Mouse (Mus musculus) stomach, embryonic 16.5 days (tissue): Measurements from ENCODE around the gene Creb3. TPM values are rescaled to one million over a fixed set of nuclear protein-coding genes. Genes with fewer than 3 reads are reported as not detected.

Experiments
- ATAC-seq: fragments of 200-750 bp; cut with Nextera tagmentation; 2 replicates; pipeline ENCODE4 v1.8.0; 2017; ENCODE audit warnings: moderate number of reproducible peaks, moderate TSS enrichment; ENCODE audit not compliant: insufficient read depth, low FRiP score
- H3K27ac ChIP-seq: fragments of 300-500 bp; sonication (generic); 2 replicates; pipeline ENCODE4 v1.5.1; 2014; ENCODE audit warnings: low read length
- H3K27me3 ChIP-seq: fragments of 300-500 bp; sonication (generic); 2 replicates; pipeline ENCODE4 v1.6.1; 2014; ENCODE audit warnings: low read length, control low read depth, mixed read lengths; ENCODE audit not compliant: control insufficient read depth, insufficient read depth
- H3K36me3 ChIP-seq: fragments of 300-500 bp; sonication (generic); 2 replicates; pipeline ENCODE4 v1.6.1; 2014; ENCODE audit warnings: low read length; ENCODE audit not compliant: control insufficient read depth, insufficient read depth
- H3K4me1 ChIP-seq: fragments of 300-500 bp; sonication (generic); 2 replicates; pipeline ENCODE4 v1.6.1; 2014; ENCODE audit warnings: low read length, control low read depth, mixed read lengths; ENCODE audit not compliant: control insufficient read depth, insufficient read depth
- H3K4me2 ChIP-seq: fragments of 300-500 bp; sonication (generic); 2 replicates; pipeline ENCODE4 v1.6.1; 2014; ENCODE audit warnings: low read depth, low read length, mixed read lengths
- H3K4me3 ChIP-seq: fragments of 300-500 bp; sonication (generic); replicated peaks from 2 replicates; pipeline ENCODE4 v1.5.1; 2014; ENCODE audit warnings: mild to moderate bottlenecking, low read length
- H3K9ac ChIP-seq: fragments of 300-500 bp; sonication (generic); 2 replicates; pipeline ENCODE4 v1.6.1; 2014; ENCODE audit warnings: low read length
- H3K9me3 ChIP-seq: fragments of 300-500 bp; sonication (generic); replicated peaks from 2 replicates; pipeline ENCODE4 v1.6.1; 2016; ENCODE audit warnings: low read length, control low read depth; ENCODE audit not compliant: control insufficient read depth
- WGBS: fragments of 180-500 bp; shearing (Covaris S2); extraction: QIAGEN DNeasy Blood & Tissue Kit; methylation state at CpG from one replicate; pipeline ENCODE4 v1.1.7; 2014; 5-methylcytosine and 5-hydroxymethylcytosine counted together
- polyA plus RNA-seq: library from polyadenylated mRNA; unstranded; fragments of >200 nt; fragmentation: Nextera tagmentation; extraction: Ambion mirVana; gene quantifications from 2 replicates; pipeline ENCODE4 v1.2.1, GENCODE M21; 2015

Creb3 gene
- polyA plus RNA-seq, 1 experiment from 2014 or later, result 71.4 TPM

DNA sequence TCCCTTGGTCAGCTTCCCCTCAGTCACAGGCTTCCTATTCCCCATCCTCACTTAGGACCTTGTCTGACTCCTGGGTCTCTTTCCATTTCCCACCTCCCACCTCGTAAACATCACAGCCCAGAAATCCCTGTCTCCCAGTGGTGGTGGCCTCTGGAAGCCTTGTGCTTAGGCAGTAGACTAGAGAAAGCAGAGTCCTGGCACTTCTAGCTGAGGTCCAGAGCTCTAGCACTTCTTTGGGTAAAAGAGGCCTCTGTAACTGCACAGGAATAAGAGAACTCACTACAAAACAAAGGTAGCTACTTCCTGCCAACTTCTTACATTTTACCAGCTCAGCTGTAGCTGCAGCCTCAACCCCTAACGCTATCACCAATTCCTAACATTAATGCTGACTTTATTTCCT lies 1.2 kb upstream of the Creb3 start:
- no peak for ATAC-seq
- peaks cover 50% of the 10 kb centered on the region for H3K4me1 ChIP-seq
- 25% methylated on average over 2 of the region's 2 CpGs for WGBS

DNA sequence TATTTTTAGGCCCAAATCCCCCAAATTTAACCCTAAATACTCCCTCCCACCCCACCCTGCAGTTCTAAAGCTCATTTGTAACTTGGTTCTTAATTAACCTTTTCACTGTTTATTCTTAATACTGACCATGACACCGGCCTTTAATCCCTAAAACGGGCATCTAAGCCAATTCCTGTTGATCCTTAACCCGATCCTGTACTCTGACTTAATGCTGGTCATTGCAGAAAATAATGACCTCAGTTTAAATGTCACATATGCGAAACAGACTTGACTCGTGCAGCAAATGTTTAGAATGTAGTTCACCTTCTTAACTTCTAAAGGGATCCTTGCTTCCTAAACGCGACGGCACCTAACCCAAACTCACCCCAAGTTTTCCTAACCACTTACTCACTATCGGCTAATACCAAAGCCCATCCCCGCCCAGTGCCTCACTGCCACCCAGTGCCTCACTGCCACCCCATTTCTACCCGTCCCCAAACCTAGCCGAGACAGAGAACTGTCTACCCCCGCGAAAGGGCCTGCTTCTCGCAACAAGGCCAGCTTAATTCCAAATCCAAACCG lies 616 bp upstream of the Creb3 start:
- H3K4me3 ChIP-seq, result peak overlapping the region; percentile 93

More for the DNA sequence above, 1.2 kb upstream of the Creb3 start:
- no peaks in the 10 kb centered on the region for H3K9me3 ChIP-seq
- H3K4me3 ChIP-seq, result peak overlapping the region; percentile 93
- peak overlapping the region; percentile 96 for H3K4me2 ChIP-seq
- H3K27me3 ChIP-seq, result no peaks in the 10 kb centered on the region
- H3K9ac ChIP-seq, result peak overlapping the region; percentile 98
- H3K27ac ChIP-seq, result peak overlapping the region; percentile 100
- H3K36me3 ChIP-seq, result peaks cover 19% of the 10 kb centered on the region; the same call in 1 of the 2 replicates

DNA sequence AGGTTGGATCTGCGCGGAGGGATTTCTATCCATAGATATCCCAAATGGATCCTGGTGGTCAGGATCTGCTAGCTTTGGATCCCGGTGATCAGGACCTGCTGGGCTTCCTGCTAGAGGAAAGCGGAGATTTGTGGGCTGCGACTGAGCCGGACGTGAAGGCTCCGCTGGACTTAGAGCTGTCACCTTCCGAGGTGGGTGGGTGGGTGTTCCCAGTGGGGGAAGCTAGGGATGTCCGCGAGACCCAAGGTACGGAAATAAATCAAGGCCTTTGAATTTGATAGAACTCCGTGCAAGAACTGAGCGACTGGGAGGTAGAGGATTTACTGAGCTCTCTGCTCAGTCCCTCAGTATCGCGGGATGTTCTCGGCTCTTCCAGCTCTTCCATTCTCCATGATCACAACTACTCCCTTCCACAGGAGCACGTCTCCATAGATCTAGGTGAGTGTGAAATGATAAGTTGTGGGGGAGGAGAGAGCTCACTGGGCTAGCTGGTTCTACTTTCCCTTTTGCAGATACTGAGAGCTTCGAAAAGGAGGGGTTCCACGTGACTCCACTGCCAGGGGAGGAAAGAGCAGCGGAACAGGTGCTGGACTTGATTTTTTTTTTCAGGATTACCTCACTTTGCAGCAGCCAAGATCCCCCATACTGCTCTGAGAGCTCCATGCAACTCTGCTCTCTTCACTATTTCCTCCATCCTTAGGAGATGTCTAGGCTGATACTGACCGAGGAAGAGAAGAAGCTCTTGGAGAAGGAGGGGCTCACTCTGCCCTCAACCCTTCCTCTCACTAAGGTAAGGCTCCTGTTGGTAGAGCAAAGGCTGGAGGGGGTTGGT lies 853 bp downstream of the Creb3 start:
- peak overlapping the region; percentile 98 for H3K9ac ChIP-seq
- peaks cover 27% of the 10 kb centered on the region for H3K36me3 ChIP-seq
- peak overlapping the region; percentile 100 for H3K27ac ChIP-seq
- no peaks in the 10 kb centered on the region for H3K27me3 ChIP-seq
- 3% methylated on average over 22 of the region's 22 CpGs for whole genome bisulfite sequencing
- H3K4me2 ChIP-seq, result peak overlapping the region; percentile 88
- H3K4me3 ChIP-seq, result peak overlapping the region; percentile 93
- ATAC-seq, result no peak
- no peaks in the 10 kb centered on the region for H3K9me3 ChIP-seq
- H3K4me1 ChIP-seq, result peaks cover 44% of the 10 kb centered on the region

More for the DNA sequence above, 616 bp upstream of the Creb3 start:
- peak overlapping the region; percentile 98 for H3K9ac ChIP-seq
- peaks cover 50% of the 10 kb centered on the region for H3K4me1 ChIP-seq
- H3K9me3 ChIP-seq, result no peaks in the 10 kb centered on the region
- peak overlapping the region; percentile 96 for H3K4me2 ChIP-seq
- 0 out of 2 replicates have a peak, but pooled peaks have one; percentile 8 for ATAC-seq
- H3K27ac ChIP-seq, result peak overlapping the region; percentile 100
- peaks cover 19% of the 10 kb centered on the region; the same call in 1 of the 2 replicates for H3K36me3 ChIP-seq
- WGBS, result under 1% methylated on average over 16 of the region's 16 CpGs
- no peaks in the 10 kb centered on the region for H3K27me3 ChIP-seq

DNA sequence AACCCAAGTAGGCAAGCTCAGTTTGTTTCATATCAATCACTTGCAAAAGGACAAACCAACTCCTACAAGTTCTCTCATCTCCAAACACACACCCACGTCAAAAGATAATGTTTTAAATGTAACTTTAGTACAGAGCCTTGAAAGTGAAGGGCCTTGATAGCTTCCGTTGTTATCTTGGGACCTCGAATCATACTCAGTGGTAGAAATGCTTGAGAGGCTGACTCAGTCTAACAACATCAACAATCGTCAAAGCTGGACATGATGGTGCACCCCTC lies 1.4 kb downstream of the Creb3 start:
- Histone ChIP-seq H3K9me3 (no peaks in the 10 kb centered on the region), H3K27me3 (no peaks in the 10 kb centered on the region), H3K4me3 (peak overlapping the region; percentile 93), H3K4me2 (peak overlapping the region; percentile 88), H3K27ac (peak overlapping the region; percentile 100; the same call in 1 of the 2 replicates), H3K4me1 (peaks cover 38% of the 10 kb centered on the region), H3K36me3 (peaks cover 31% of the 10 kb centered on the region), H3K9ac (peak overlapping the region; percentile 98)
- ATAC-seq, result no peak
- WGBS, result 71% methylated on average over 4 of the region's 4 CpGs

DNA sequence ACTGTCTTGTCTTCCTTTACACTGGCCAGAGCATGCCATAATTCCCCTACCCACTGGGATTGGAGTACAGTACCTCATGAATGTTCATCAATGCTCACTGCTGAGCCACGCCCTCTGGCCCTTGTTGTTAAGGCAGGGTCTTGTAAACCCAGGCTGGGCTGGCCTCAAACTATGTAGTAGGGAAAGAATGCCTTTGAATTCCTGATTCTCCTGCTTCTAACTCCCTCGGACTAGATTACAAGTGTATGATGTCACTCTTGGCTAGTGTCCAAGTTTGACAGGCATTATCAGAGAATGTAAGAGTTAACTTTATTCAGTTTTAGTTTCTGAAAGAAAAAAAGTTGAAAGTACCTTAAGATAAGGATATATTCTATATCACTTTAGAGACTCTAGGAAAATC lies 2.1 kb downstream of the Creb3 start:
- Histone ChIP-seq H3K36me3 (peaks cover 34% of the 10 kb centered on the region), H3K27ac (no peak overlapping the region), H3K9ac (no peak overlapping the region), H3K4me1 (peaks cover 31% of the 10 kb centered on the region), H3K4me3 (no peak overlapping the region), H3K4me2 (no peak overlapping the region; the same call in 1 of the 2 replicates), H3K27me3 (no peaks in the 10 kb centered on the region), H3K9me3 (no peaks in the 10 kb centered on the region)
- ATAC-seq, result no peak
- 35% methylated on average over 2 of the region's 2 CpGs for WGBS

DNA sequence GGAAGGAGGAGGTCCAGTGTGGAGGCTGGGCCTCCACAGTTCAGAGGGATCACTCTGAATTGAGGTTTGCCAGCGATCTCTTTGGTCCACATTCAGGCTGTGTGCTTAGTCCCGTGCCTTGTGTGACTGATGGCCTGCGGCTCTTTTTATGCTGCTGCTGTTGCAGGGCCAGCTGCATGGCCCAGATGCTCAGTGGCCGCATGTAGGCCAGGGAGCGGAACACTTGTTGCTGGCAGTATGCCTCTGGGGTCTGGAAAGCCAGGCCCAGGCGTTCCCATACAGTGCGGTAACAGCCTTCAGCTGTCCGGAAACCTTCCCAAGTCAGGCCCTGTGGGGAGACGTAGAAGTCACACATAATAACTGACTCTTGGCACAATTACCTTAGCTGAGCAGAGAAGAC lies 5.0 kb downstream of the Creb3 start:
- Histone ChIP-seq H3K4me1 (peaks cover 11% of the 10 kb centered on the region), H3K27me3 (no peaks in the 10 kb centered on the region), H3K36me3 (peaks cover 34% of the 10 kb centered on the region), H3K9me3 (no peaks in the 10 kb centered on the region), H3K9ac (no peak overlapping the region), H3K4me3 (no peak overlapping the region), H3K27ac (no peak overlapping the region), H3K4me2 (no peak overlapping the region)
- WGBS, result 96% methylated on average over 9 of the region's 9 CpGs
- ATAC-seq, result no peak

DNA sequence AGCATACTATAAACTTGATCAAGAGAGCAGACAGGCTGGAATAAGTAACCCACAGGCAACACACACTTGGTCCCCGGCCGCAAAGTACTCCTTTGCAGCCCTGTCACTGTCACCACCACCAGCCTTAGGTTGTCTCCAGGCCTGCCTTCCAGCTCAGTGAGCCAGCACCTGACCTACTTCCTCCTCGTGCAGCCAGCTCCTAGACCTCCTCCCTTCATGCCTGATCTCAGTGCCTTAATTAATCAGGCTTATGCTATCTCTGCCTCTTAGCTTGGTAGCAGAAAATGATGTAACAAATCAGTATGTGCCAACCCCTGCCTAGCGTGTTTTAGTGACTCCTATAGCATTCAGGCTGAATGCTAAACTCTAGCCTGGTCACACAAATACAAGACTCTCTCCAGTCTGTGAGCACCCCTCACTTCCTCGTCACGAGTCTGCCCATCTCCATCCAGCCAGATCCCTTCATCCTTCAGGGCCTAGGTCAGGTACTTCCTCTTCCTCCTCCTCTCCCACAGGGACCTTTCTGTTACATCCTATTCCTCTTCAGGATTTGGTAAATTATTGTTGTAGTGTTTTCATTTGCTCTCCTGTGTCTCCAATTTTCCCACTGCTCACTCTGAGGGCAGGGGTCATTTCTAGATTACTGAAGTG lies 9.4 kb downstream of the Creb3 start:
- Histone ChIP-seq H3K4me2 (no peak overlapping the region), H3K36me3 (peaks cover 20% of the 10 kb centered on the region), H3K4me1 (peaks cover 11% of the 10 kb centered on the region), H3K4me3 (no peak overlapping the region), H3K9ac (no peak overlapping the region), H3K27ac (no peak overlapping the region), H3K27me3 (no peaks in the 10 kb centered on the region), H3K9me3 (no peaks in the 10 kb centered on the region)
- ATAC-seq, result no peak
- 86% methylated on average over 6 of the region's 6 CpGs for WGBS

DNA sequence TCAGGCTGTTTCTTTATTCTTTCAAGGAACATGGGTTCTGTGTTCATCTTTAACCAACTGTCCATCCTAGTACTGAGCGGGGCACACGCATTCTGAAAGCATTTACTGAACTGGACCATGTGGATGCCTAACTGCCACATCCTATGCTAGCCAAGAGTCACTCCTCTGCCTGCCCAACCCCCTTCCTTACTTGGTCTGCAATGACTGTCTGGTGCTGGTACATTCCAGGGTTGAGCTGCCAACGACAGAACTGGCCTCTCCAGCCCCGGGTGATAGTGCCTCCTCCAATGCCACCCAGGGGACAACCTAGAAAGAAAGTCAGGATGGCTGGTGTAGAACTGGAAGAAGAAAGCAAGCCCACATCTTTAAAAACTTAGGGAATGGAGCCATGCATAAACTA lies 11.4 kb downstream of the Creb3 start:
- peaks cover 2% of the 10 kb centered on the region for H3K36me3 ChIP-seq

DNA sequence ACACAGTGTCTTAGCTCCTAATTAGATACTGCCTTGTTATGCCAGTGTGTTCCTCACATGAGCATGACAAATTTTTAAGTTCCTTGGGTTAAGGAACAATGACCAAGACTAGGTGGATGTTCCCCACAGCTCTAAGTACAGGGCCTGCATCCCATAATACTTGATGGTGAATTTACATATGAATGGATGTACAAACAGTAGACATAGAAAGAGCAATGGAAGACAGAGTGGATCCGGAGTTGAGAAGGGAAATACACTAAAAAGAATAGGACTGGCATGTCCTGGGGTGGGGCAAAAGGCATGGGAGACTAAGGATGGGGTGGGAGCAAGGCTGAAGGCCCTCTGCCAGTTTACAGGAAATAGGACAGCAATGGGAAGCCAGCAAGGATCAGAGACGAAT lies 13.2 kb downstream of the Creb3 start:
- Histone ChIP-seq H3K9ac (no peak overlapping the region), H3K9me3 (no peaks in the 10 kb centered on the region), H3K27ac (no peak overlapping the region), H3K4me2 (no peak overlapping the region), H3K4me1 (peaks cover 36% of the 10 kb centered on the region), H3K27me3 (no peaks in the 10 kb centered on the region), H3K4me3 (no peak overlapping the region), H3K36me3 (no peaks in the 10 kb centered on the region)
- WGBS, result 73% methylated on average over 2 of the region's 2 CpGs
- no peak for ATAC-seq

More for the DNA sequence above, 11.4 kb downstream of the Creb3 start:
- Histone ChIP-seq H3K27me3 (no peaks in the 10 kb centered on the region), H3K27ac (no peak overlapping the region), H3K9ac (no peak overlapping the region), H3K4me1 (peaks cover 26% of the 10 kb centered on the region), H3K4me3 (no peak overlapping the region), H3K4me2 (no peak overlapping the region), H3K9me3 (no peaks in the 10 kb centered on the region)
- ATAC-seq, result no peak
- WGBS, result 88% methylated on average over 4 of the region's 4 CpGs
